In genomic region chr12:115967522-115967921, GRCm38 (mm10) we compare ENCODE assay signal across 7 mouse cellular contexts.
DNase-seq lines count a peak whose midpoint lies in the region; ATAC-seq and TF ChIP-seq lines count a peak whose summit lies in the region.
"Not testable (repeated sequence)": the region's sequence is repeated elsewhere in the genome, so short reads cannot be mapped to it uniquely, and the experiment has no call there.

No protein-coding gene starts in this region.

- H3K36me3 ChIP-seq in G1E (replicated peaks): not testable (repeated sequence)

- not testable (repeated sequence) for H3K27me3 ChIP-seq in G1E (ENCODE audit: insufficient read depth, low read length)

- H3K9me3 ChIP-seq in G1E (replicated peaks): not testable (repeated sequence)

- not testable (repeated sequence) for H3K4me3 ChIP-seq in G1E (ENCODE audit: low read depth, low read length)

- DNase-seq in CD4-positive, CD25-positive, alpha-beta regulatory T cell, adult 2 months (ENCODE audit: low read depth, low spot score): peak; percentile 12
- not testable (repeated sequence) for DNase-seq in G1E (ENCODE audit: low spot score)

- not testable (repeated sequence) for TF ChIP-seq CTCF in G1E (IDR thresholded peaks at IDR 0.05; ENCODE audit: low read depth, low read length)

- ATAC-seq in G1E (ENCODE audit: extremely low read depth, insufficient number of reproducible peaks, low FRiP score, poor library complexity, severe bottlenecking): peak; percentile 70
- ATAC-seq in common myeloid progenitor, adult 5-6 weeks (replicated peaks; ENCODE audit: low read depth, poor library complexity, severe bottlenecking): peak; percentile 100
- peak; percentile 84 to 93; a peak in 3 of 4 replicates for ATAC-seq in hematopoietic stem cell, adult 5-6 weeks (replicated peaks in 1 of 2; ENCODE audit: insufficient read depth in 1 of 2, low FRiP score in 2 of 2, low TSS enrichment in 1 of 2, low read depth in 1 of 2, poor library complexity in 2 of 2, severe bottlenecking in 2 of 2)
- peak; percentile 100 for ATAC-seq in megakaryocyte, adult 5-6 weeks (ENCODE audit: poor library complexity, severe bottlenecking)
- ATAC-seq in megakaryocyte-erythroid progenitor cell, adult 5-6 weeks (replicated peaks; ENCODE audit: low FRiP score, low TSS enrichment, poor library complexity, severe bottlenecking): peak; percentile 95
- ATAC-seq in neutrophil, adult 5-6 weeks (ENCODE audit: extremely low read depth, insufficient number of reproducible peaks, low FRiP score, poor library complexity, severe bottlenecking): peak; percentile 89

- H3K4me1 ChIP-seq in G1E (ENCODE audit: insufficient read depth, low read depth, low read length): not testable (repeated sequence)
